Mouse (Mus musculus) gastrocnemius, adult 18-20 months (tissue): ENCODE measurements around the gene Lrrk2. TPM values are rescaled to one million over a fixed set of nuclear protein-coding genes. Genes with fewer than 3 reads are reported as not detected.
A peak's percentile ranks its signal among the peaks of the same experiment; 100 is the strongest.

ENCODE experiments used
- DNase-seq: peaks from one replicate; pipeline ENCODE4 v3.0.0; 2021; ENCODE audit warnings: low spot score
- long read RNA-seq, 2 experiments: library from polyadenylated mRNA; stranded (forward); transcript quantifications; one replicate each; pipeline ENCODE4 v2.0.0; 2021
- total RNA-seq, 2 experiments: library from RNA; stranded (reverse); gene quantifications; 2 replicates each; pipeline ENCODE4 v1.2.3; 2021

The Lrrk2 gene
- 1 to 10 TPM; 5.4 TPM for total RNA-seq
- long read RNA-seq, experiment 1, partial matches to known transcripts: 2 of 3 reads
- long read RNA-seq, experiment 1, other reads (novel, unspliced or antisense): 1 of 3 reads
- long read RNA-seq, experiment 2, full-length matches to known transcripts: 2 of 4 reads
- long read RNA-seq, experiment 2, partial matches to known transcripts: 2 of 4 reads
- long read RNA-seq, experiment 2, other reads (novel, unspliced or antisense): 0 of 4 reads

GRCm38 (mm10) chr15:91672645-91673568 lies at the start of gene Lrrk2:
TSS of gene Lrrk2 (plus strand) at chr15:91673175.
- peak; percentile 87 for DNase-seq

GRCm38 (mm10) chr15:91624475-91624874 lies 48.5 kb upstream of the Lrrk2 start:
- no peak for DNase-seq

DNA sequence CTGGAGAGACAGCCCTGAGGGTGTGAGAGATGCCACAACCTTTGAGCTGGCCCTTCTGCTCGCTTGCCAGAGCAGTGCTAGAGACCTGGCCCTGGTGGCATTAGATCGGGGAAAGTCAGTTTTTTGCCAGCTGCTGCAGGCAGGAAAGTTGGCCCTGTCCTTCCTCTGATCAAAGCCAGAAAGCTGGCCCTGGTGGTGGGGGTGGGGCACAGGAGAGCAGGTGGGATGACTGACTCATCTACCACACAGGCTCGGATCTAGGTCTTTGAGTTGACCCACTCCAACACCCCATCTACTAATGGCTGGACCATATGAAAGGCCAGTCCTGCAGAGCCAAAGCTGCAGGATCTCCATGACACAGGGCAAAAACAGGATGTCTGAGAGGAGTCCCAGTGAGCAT lies 43.8 kb upstream of the Lrrk2 start:
- DNase-seq: no peak

- no peak for DNase-seq
These were observed 40.5 kb upstream of the Lrrk2 start for GRCm38 (mm10) chr15:91632473-91632872.

- DNase-seq: no peak
These were observed 39.9 kb upstream of the Lrrk2 start for GRCm38 (mm10) chr15:91633051-91633450.

DNA sequence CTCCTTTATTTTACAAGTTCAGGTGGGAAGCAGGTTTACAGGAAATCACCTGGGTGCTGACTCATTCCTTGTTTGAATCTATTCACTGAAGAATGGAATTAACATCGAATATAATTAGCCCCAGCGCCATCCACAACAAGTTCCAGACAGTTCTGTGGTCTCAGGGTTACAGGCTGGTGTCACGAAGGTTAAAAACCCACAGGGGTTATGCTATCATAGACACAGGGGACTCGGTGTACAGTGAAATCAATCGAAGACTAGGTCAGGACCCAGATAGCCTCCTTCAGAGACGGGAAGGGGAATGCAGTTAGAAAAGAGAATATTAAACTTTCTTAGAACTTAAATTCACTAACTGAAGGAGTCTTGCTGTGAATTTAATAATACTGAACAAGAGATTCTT lies 39.2 kb upstream of the Lrrk2 start:
- DNase-seq: no peak

DNA sequence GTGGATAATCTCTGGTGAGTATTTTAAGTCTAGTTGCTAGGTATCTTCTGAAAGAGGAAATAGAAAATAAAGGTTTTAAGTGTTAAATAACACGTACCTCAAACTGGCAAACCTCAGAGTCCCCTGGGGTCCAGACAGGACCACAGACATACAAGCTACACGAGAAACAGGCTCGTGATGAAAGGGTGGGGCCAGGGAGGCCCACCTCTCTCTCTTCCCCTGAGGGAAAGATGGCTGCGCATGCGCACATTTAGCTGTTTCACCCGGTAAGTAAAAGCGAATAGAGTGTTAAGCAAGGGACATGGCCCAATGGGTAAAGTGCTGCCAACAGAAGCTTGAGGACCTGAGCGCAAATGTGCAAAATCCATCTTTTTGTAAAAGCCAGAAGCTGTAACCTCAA lies 38.7 kb upstream of the Lrrk2 start:
- DNase-seq: no peak

GRCm38 (mm10) chr15:91641631-91642030 lies 31.3 kb upstream of the Lrrk2 start:
- DNase-seq: no peak

GRCm38 (mm10) chr15:91642682-91643306 lies 30.2 kb upstream of the Lrrk2 start:
- no peak for DNase-seq

DNA sequence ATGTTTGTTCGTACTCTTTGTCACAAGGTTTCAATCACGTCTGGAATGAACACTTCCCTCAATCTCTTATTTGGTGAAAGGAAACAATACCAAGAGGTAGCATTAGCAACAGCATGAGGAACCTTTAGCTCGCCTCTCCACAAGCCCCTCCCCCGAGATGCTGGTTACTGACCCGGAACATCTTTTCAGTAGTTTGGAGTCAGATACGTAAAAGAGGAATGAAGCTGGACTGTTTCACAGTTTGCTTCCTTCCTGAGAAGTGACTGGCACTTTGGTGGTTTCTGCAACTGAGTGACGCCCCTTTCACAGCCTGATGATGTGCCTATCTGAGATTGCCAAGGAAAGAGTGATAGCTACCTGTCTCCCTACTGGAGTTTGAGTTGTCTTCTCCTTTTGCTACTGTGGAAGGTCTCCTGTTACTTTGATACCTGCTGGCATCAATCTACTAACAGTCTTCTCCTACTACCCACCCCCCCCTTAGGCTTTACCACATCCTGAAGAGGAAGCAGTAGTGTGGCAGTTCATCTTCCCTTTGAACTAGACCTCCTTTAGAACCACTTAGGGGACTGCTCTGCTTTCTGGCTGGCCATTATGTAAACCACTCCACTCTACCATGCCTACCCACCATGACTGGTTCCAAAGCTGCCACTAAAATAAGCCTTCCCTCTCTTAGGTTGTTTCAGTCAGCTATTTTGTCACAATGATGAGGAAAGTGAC lies 29.2 kb upstream of the Lrrk2 start:
- DNase-seq: no peak

DNA sequence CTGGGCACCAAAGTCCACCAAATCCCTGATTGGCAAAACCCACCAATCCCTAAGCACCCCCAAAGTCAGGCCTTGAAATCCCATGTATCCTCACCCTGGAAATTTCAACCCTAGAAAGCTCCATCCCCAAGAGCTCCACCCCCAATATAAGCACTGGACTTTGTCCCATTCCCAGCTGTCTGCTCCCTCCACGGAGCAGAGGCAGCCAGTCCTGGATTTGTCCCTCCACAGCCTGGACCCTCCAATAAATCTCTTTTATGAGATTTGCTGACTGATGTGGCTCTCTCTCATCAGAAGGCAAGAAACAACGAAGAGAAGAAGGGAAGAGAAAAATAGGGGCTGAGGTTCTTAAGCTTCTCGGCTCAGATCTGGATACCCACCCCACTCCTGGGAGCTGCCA lies 22.7 kb upstream of the Lrrk2 start:
- no peak for DNase-seq

GRCm38 (mm10) chr15:91651493-91651892 lies 21.5 kb upstream of the Lrrk2 start:
- no peak for DNase-seq

GRCm38 (mm10) chr15:91658227-91658626 lies 14.7 kb upstream of the Lrrk2 start:
- no peak for DNase-seq

DNA sequence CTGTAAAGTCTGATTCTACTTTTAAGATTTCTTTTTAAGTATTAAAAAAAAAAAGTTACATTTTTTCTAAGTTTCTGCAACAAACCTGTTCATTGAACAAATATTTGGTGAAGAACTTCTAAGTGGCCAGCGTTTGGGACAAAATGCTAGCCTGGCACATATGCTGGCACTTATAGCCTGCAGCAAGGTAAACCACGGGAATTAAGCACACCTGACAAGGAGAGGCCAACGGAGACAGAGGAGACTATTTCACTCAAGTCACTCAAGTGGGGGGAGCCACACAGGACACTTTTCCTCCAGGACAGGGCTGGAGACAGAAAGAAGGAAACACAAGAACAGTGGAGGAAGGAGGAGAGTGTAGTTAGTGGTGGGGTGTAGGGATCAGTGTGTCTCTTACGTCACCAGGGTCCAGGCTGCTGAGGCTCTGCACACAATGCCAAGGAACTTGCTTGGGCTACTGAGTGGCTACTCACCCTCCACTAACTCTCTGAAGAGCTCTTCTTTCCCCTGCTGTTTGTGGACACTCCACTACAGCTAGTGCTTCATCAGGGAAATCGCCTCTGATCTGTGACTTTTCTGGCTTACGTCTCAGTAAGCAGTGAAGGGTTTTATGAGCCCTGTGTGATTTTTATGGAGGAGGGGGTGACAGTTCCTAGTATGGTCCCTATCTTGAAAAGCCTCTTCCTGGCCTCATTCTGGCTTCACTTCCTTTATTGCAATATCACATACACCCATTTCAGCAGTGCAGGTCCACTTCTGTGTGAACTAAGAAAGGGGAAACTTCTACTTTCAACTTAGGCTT lies 12.5 kb upstream of the Lrrk2 start:
- DNase-seq: no peak

- no peak for DNase-seq
These were observed 12.0 kb upstream of the Lrrk2 start for GRCm38 (mm10) chr15:91661079-91661369.

DNA sequence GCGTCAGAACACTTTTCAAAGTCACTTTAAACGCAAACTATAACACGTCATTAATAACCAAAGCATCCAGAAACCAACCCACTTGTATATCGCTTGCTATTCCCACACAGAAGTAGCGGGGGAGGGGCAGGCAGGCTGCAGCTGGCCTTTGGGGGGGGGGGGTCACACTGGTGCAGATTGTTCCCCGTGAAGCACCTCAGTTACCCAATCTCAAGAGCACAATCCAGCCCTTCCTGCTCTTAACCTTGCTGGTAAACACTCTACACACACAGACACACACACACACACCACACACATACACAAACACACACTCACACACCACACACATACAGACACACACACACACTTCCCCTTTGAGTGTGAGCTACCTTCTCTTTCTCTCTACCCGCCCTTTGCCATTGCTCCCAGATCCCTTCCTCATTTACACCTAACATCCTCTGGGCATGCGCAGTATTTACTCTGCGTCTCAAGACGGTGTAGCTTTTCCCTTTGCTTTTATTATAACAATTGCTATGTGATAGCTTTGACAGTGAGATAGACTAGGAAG lies 8.3 kb upstream of the Lrrk2 start:
- DNase-seq: no peak

- no peak for DNase-seq
These were observed 7.4 kb upstream of the Lrrk2 start for GRCm38 (mm10) chr15:91665530-91665929.

DNA sequence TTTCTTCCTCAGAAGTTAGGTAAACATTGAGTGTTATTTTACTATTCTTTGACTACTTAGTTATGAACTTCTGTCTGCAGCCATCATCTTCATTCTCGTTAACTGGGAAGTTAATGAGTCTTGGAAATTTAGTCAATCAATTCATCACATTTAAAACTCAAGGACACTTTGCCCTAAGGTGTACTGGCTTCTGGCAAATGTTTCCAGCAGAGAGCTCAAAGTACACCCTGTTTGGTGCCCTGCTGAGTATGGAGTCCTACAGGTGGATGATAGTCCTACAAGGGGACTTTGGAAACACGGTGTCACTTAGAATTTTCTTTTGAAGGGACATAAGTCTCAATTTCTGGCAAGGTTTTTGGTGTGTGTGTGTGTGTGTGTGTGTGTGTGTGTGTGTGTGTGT lies 1.8 kb upstream of the Lrrk2 start:
- no peak for DNase-seq

DNA sequence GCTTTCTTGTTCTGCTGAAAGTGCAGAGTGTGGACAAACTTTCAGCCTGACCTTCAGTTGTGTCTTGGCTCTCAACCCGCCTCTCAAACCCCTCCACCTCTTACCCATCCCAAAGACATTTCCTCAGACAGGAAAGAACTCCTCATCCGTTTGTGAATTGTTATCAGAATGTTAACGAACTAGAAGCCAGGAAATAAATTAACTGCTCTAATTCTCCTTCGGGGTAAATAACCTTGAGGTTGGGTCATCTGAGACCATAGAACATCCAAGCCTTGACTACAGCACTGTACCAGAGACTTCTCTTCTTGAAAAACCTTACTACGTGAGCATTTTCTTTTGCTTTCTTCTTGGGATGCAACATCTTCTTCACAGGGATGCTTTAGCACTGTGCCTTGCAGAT lies 988 bp upstream of the Lrrk2 start:
- no peak for DNase-seq

DNA sequence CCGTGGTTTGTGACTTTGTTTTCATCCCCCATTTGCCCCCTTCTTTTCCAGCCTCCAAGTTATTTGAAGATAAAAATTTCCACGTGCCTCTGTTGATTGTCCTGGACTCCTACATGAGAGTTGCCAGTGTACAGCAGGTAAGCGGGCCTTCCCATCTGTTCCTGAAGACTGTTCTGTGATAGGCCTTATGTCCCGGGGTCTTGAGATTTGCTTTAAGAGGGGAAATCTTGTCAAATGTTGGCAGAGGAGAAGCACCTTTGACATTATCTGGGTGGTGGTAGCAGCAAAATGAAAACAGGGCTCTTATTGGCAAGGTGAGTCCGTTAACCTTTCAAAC lies 562 bp downstream of the Lrrk2 start:
- DNase-seq: no peak

DNA sequence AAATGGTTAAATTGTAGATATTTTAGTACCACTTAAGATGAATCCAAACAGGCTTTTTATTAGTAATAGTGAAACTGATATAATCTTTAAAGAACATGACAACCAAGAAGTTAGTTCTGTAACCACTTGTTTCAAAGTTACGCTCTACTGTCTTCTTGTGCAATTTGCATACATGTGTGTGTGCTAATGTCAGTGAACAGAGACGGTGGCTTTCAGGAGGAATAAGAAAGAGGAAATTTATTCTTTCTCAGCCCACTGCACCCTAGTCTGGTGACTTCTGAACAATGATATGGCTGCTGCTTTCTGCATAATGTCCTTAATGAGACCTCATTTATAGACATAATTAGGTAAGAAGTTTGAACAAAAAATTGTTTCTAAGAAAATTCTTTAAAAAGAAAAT lies 7.1 kb downstream of the Lrrk2 start:
- no peak for DNase-seq
